Mouse (Mus musculus) bone marrow, adult 2 months (tissue): ENCODE data around the gene Abca7. TPM values are rescaled to one million over a fixed set of nuclear protein-coding genes. Genes with fewer than 3 reads are reported as not detected.

Source experiments
- H3K27ac ChIP-seq: fragments of 200-500 bp; 2 replicates; pipeline ENCODE4 v1.5.1; 2012; ENCODE audit warnings: low read depth, mild to moderate bottlenecking, control low read depth, inconsistent platforms, low read length; ENCODE audit not compliant: control insufficient read depth, poor library complexity, insufficient read depth
- H3K4me1 ChIP-seq: fragments of 200-500 bp; 2 replicates; pipeline ENCODE4 v1.6.1; 2011; ENCODE audit warnings: low read length; ENCODE audit not compliant: control insufficient read depth, insufficient read depth
- H3K4me3 ChIP-seq: fragments of 200-500 bp; replicated peaks from 2 replicates; pipeline ENCODE3; 2011; ENCODE audit warnings: mild to moderate bottlenecking, low read depth, low read length, control low read depth; ENCODE audit not compliant: control insufficient read depth
- CTCF ChIP-seq: fragments of 200-500 bp; IDR thresholded peaks from 2 replicates; pipeline ENCODE4 v1.5.1; 2011; ENCODE audit warnings: low read length, control low read depth; ENCODE audit not compliant: control insufficient read depth, insufficient read depth
- POLR2A ChIP-seq: fragments of 200-500 bp; IDR thresholded peaks from 2 replicates; pipeline ENCODE4 v1.6.1; 2011; ENCODE audit warnings: low read depth, mild to moderate bottlenecking, control low read depth, low read length, borderline replicate concordance; ENCODE audit not compliant: control insufficient read depth
- WGBS: fragments of 180-500 bp; shearing (Covaris S2); methylation state at CpG from one replicate; pipeline ENCODE4 v1.1.7; 2018; 5-methylcytosine and 5-hydroxymethylcytosine counted together
- polyA plus RNA-seq: library from polyadenylated mRNA; stranded (reverse); fragments of >200 nt; gene quantifications from 2 replicates; pipeline ENCODE4 v1.2.4, GENCODE M21; 2011; ENCODE audit warnings: low replicate concordance; ENCODE audit not compliant: missing spikeins, insufficient read depth, insufficient read length

Abca7 gene
- polyA plus RNA-seq, 1 experiment: 96.9 TPM

- H3K27ac ChIP-seq: no peak overlapping the region
- H3K4me1 ChIP-seq: no peaks in the 10 kb centered on the region
- 67% methylated on average over 3 of the region's 3 CpGs for WGBS
- H3K4me3 ChIP-seq: no peak overlapping the region
- no peak for TF ChIP-seq POLR2A
- TF ChIP-seq CTCF: no peak
These were observed 27.1 kb upstream of the Abca7 start for GRCm38 (mm10) chr10:79969124-79969568.

DNA sequence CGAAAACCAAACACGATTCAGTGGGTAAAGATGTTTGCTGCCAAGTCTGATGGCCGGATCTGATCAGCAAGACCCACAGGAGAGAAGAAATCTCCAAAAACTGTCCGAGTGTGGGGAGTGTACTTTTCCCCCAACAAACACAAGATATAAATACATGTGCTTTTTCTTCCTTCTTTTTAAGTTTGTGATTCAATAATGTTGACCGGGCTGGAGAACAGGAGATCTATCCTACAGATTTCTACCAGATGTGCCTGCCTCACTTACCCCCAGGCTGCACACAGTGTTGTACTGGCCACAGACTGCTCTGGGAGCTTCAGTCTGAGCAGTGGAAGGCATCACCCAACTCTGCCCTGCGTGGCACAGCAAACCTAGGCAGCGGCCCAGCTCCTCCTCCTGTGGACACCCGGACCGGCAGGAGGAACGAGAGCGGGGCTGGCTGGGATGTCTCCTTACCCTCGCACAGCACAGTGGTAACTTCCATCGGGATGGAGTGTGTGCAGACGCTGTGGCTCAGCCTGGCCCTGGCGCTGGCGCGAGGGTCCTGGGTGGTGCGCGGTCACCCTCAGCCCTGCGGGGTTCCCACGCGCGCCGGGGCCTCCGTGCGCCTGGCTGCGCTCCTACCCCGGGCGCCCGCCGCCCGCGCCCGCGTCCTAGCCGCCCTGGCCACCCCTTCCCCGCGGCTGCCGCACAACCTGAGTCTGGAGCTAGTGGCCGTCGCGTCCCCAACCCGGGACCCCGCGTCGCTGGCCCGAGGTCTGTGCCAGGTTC lies 25.7 kb upstream of the Abca7 start, which contains the start of gene Grin3b:
TSS of gene Grin3b (plus strand) at position 301 of the 768 bp plus-strand sequence.
- WGBS: 5% methylated on average over 47 of the region's 47 CpGs
- no peaks in the 10 kb centered on the region for H3K4me1 ChIP-seq
- no peak within 1 kb of the TSS for H3K27ac ChIP-seq
- no peak within 1 kb of the TSS for H3K4me3 ChIP-seq
- no peak for TF ChIP-seq CTCF
- TF ChIP-seq POLR2A: no peak

DNA sequence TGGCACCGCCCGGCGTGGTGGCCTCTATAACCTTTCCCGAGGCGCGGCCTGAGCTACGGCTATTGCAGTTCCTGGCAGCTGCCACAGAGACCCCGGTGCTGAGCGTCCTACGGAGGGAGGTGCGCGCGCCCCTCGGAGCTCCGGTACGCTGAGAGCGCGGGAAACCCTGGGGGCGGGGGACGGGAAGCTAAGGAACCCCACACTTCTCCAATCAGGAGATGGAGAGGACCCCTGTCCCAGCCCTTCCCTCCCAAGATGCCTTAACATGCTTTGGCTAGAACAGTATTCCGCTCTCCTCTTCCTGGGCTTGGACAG lies 25.2 kb upstream of the Abca7 start:
- 9% methylated on average over 21 of the region's 21 CpGs for whole genome bisulfite sequencing
- Histone ChIP-seq H3K4me3 (no peak overlapping the region), H3K27ac (no peak overlapping the region), H3K4me1 (no peaks in the 10 kb centered on the region)
- TF ChIP-seq CTCF (no peak), POLR2A (no peak)

DNA sequence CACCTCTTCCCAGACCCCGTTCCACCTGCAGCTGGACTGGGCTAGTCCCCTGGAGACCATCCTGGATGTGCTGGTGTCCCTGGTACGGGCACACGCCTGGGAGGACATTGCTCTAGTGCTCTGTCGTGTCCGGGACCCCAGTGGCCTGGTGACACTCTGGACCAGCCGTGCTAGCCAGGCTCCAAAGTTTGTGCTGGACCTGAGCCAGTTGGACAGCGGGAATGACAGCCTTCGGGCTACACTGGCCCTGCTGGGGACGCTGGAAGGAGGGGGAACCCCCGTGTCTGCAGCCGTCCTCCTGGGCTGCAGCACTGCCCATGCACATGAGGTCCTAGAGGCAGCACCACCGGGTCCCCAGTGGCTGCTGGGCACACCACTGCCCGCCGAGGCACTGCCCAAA lies 23.5 kb upstream of the Abca7 start:
- Histone ChIP-seq H3K4me3 (no peak overlapping the region), H3K4me1 (no peaks in the 10 kb centered on the region), H3K27ac (no peak overlapping the region)
- 68% methylated on average over 14 of the region's 14 CpGs for WGBS
- TF ChIP-seq POLR2A: no peak; the same call in 1 of the 2 replicates
- no peak for TF ChIP-seq CTCF

GRCm38 (mm10) chr10:79974087-79974486 lies 22.2 kb upstream of the Abca7 start:
- no peaks in the 10 kb centered on the region for H3K4me1 ChIP-seq
- WGBS: 92% methylated on average over 21 of the region's 21 CpGs
- no peak overlapping the region for H3K4me3 ChIP-seq
- no peak for TF ChIP-seq CTCF
- no peak for TF ChIP-seq POLR2A
- no peak overlapping the region for H3K27ac ChIP-seq

- Histone ChIP-seq H3K4me1 (no peaks in the 10 kb centered on the region), H3K4me3 (no peak overlapping the region), H3K27ac (no peak overlapping the region)
- TF ChIP-seq CTCF: no peak
- TF ChIP-seq POLR2A: no peak
- WGBS: 69% methylated on average over 8 of the region's 8 CpGs
These were observed 21.6 kb upstream of the Abca7 start for GRCm38 (mm10) chr10:79974668-79975067.

- TF ChIP-seq POLR2A (no peak), CTCF (no peak)
- H3K4me1 ChIP-seq: no peaks in the 10 kb centered on the region
- no peak overlapping the region for H3K27ac ChIP-seq
- WGBS: 94% methylated on average over 28 of the region's 28 CpGs
- H3K4me3 ChIP-seq: no peak overlapping the region
These were observed 20.1 kb upstream of the Abca7 start for GRCm38 (mm10) chr10:79976071-79976721.

- TF ChIP-seq POLR2A: no peak
- TF ChIP-seq CTCF: no peak
- Histone ChIP-seq H3K27ac (no peak overlapping the region), H3K4me1 (no peaks in the 10 kb centered on the region), H3K4me3 (no peak overlapping the region)
- WGBS: 95% methylated on average over 36 of the region's 36 CpGs
These were observed 19.6 kb upstream of the Abca7 start for GRCm38 (mm10) chr10:79976722-79977107.

DNA sequence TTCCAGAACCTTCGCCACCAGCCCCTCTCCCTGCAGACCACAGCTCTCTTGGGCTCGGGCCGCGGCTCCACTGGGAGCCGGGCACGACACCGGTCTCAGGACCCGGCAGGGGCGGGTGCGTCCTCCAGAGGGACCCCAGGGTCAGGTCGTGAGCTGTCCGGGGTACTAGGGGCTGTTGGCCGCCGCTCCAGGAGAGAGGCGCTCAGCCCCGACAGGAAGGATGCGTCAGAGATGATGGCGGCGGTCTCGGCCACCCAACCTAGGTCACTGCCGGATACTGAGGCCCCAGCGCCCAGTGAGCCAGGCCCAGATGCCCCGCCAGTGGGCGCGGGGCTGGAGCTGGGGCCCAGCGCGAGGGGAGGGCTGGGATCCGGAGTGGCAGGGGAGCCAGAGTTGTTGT lies 19.0 kb upstream of the Abca7 start:
- H3K4me3 ChIP-seq: no peak overlapping the region
- H3K27ac ChIP-seq: no peak overlapping the region
- no peaks in the 10 kb centered on the region for H3K4me1 ChIP-seq
- no peak for TF ChIP-seq POLR2A
- TF ChIP-seq CTCF: no peak
- 97% methylated on average over 28 of the region's 28 CpGs for WGBS
